In the genomic region with DNA sequence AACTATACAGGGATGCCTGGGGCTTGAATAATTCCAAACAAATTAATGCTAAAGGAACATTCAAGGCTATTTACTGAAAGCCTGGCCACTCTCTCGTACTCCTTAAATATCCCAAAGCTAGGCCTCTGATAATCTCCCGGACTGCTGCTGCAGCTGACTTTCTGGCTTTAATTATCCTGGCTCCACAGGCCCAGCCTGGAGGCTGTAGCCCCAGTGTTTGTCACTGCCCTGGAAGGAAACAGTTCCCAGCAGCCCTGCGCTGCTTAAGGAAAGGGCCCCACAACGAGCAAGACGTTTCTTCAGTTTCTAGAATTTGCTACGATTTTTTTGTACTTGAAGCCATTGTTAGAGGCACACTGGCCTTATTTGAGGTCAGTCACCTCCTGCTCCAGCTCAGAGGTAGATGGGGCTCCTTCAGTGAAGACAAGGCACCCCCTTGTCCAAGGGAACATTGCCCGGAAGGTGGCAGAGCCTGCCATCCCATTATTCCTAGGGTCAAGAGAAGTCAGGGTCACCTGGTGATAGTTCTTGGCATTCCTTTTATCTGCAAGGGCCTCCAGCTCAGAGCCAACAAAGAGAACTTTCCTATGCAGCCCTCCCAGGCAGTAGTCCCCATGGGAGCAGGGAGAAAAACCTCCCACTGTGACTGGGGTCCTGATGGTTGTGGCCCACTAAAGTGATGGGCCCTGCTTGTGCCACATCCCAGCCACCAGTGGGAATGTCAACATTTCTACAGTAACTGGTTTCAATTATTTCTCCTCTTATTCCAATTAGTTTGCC, we compare ENCODE assay signal across 15 mouse cellular contexts.
DNase-seq lines count a peak whose midpoint lies in the region; ATAC-seq lines count a peak whose summit lies in the region.
"Had no signal": no experiment of that assay in that cellular context is flagged by ENCODE, and none has a peak within 500 bp of the region (broad histone marks: within the 10 kb centered on the region; RNA-seq: fewer than 3 reads in every experiment).

No protein-coding gene starts in this region.

- peaks cover 3% of the 10 kb centered on the region; the same call in 1 of the 2 replicates for H3K27me3 ChIP-seq in heart, embryonic 13.5 days (replicated peaks)
- H3K27me3 ChIP-seq in heart, embryonic 16.5 days (ENCODE audit: control insufficient read depth, insufficient read depth, low read length), result no peaks in the 10 kb centered on the region
- H3K27me3 ChIP-seq in forebrain, embryonic 13.5 days, result no peaks in the 10 kb centered on the region
- H3K27me3 ChIP-seq: CH12.LX had no signal

- H3K9me3 ChIP-seq in heart, embryonic 13.5 days, result no peaks in the 10 kb centered on the region
- no peaks in the 10 kb centered on the region for H3K9me3 ChIP-seq in heart, embryonic 16.5 days (replicated peaks; ENCODE audit: control insufficient read depth, low read length)
- no peaks in the 10 kb centered on the region for H3K9me3 ChIP-seq in forebrain, embryonic 13.5 days (replicated peaks)

- no peak overlapping the region; the same call in 1 of the 2 replicates for H3K9ac ChIP-seq in heart, embryonic 13.5 days
- no peak overlapping the region for H3K9ac ChIP-seq in heart, embryonic 16.5 days (ENCODE audit: low read length)
- H3K9ac ChIP-seq in forebrain, embryonic 13.5 days, result no peak overlapping the region

- intact Hi-C loops in heart, postnatal 25 days (cut with DNase I), result loop anchor here (5.0 kb wide), 1 partner anchor 175 kb away; no protein-coding TSS in a partner anchor

- DNase-seq in heart, postnatal 25 days (ENCODE audit: low spot score), result no peak
- DNase-seq in embryo, embryonic 11 days, result peak; percentile 65
- DNase-seq: cerebellum, adult 18-20 months; kidney, adult 11 months; kidney, postnatal 14 days; layer of hippocampus, adult 9-11 months; lung, postnatal 4 days; spleen, adult 18-20 months; thymus, postnatal 4 days had no signal

- ATAC-seq in heart, embryonic 13.5 days (ENCODE audit: extremely low read depth, insufficient number of reproducible peaks, low FRiP score, low TSS enrichment), result no peak
- ATAC-seq in heart, embryonic 16.5 days (replicated peaks; ENCODE audit: extremely low read depth, insufficient read depth, low FRiP score), result 0 out of 2 replicates have a peak, but pooled peaks have one; percentile 10
- no peak for ATAC-seq in megakaryocyte-erythroid progenitor cell, adult 5-6 weeks (replicated peaks; ENCODE audit: low FRiP score, low TSS enrichment, poor library complexity, severe bottlenecking)
- no peak for ATAC-seq in forebrain, embryonic 13.5 days

- H3K4me3 ChIP-seq in heart, embryonic 13.5 days, result no peak overlapping the region
- H3K4me3 ChIP-seq in brown adipose tissue, adult 24 weeks (ENCODE audit: insufficient read depth, low read depth, low read length), result no peak overlapping the region
- no peak overlapping the region for H3K4me3 ChIP-seq in heart, embryonic 16.5 days (ENCODE audit: low read length)
- H3K4me3 ChIP-seq in forebrain, embryonic 13.5 days, result no peak overlapping the region

- peak overlapping the region; percentile 51 for H3K27ac ChIP-seq in heart, embryonic 13.5 days (replicated peaks)
- 0 out of 2 replicates have a peak overlapping the region, but pooled peaks have one; percentile 10 for H3K27ac ChIP-seq in brown adipose tissue, adult 24 weeks (replicated peaks; ENCODE audit: low read depth, low read length)
- no peak overlapping the region for H3K27ac ChIP-seq in heart, embryonic 16.5 days (ENCODE audit: low read length)
- no peak overlapping the region for H3K27ac ChIP-seq in forebrain, embryonic 13.5 days

- H3K4me2 ChIP-seq in heart, embryonic 13.5 days, result no peak overlapping the region
- H3K4me2 ChIP-seq in heart, embryonic 16.5 days (ENCODE audit: low read depth, low read length), result no peak overlapping the region
- H3K4me2 ChIP-seq in forebrain, embryonic 13.5 days, result no peak overlapping the region

- H3K36me3 ChIP-seq in heart, embryonic 13.5 days, result no peaks in the 10 kb centered on the region
- no peaks in the 10 kb centered on the region for H3K36me3 ChIP-seq in heart, embryonic 16.5 days (ENCODE audit: control insufficient read depth, insufficient read depth)
- H3K36me3 ChIP-seq in forebrain, embryonic 13.5 days (ENCODE audit: poor library complexity, severe bottlenecking), result no peaks in the 10 kb centered on the region

- WGBS in heart, embryonic 13.5 days, result 35% methylated on average over 7 of the region's 7 CpGs
- WGBS in heart, embryonic 16.5 days, result 30% methylated on average over 7 of the region's 7 CpGs
- 53% methylated on average over 7 of the region's 7 CpGs for WGBS in forebrain, embryonic 13.5 days

- peaks cover 31% of the 10 kb centered on the region for H3K4me1 ChIP-seq in heart, embryonic 13.5 days
- no peaks in the 10 kb centered on the region for H3K4me1 ChIP-seq in brown adipose tissue, adult 24 weeks (ENCODE audit: control insufficient read depth, insufficient read depth, insufficient read length, low read length)
- peaks cover 18% of the 10 kb centered on the region for H3K4me1 ChIP-seq in heart, embryonic 16.5 days (ENCODE audit: control insufficient read depth, insufficient read depth, low read length)
- H3K4me1 ChIP-seq in forebrain, embryonic 13.5 days, result no peaks in the 10 kb centered on the region

Comparison
In these comparisons a context has a peak if more than half of its experiments do, and no peak if none do; other contexts are left out.
1. H3K27ac ChIP-seq: peak in heart, embryonic 13.5 days (single experiment) and brown adipose tissue, adult 24 weeks (single experiment); none in heart, embryonic 16.5 days (single experiment) and forebrain, embryonic 13.5 days (single experiment).